Mouse (Mus musculus) heart, postnatal 0 days (tissue): ENCODE results near the gene Cpt1c. TPM values are rescaled to one million over a fixed set of nuclear protein-coding genes. Genes with fewer than 3 reads are reported as not detected.

Experiments
- ATAC-seq: fragments of 200-750 bp; cut with Nextera tagmentation; 2 replicates; pipeline ENCODE4 v1.8.0; 2017; ENCODE audit warnings: low read depth, moderate number of reproducible peaks, moderate library complexity; ENCODE audit not compliant: insufficient read depth
- DNase-seq: peaks from one replicate; pipeline ENCODE4 v3.0.0-alpha.2; 2016; ENCODE audit warnings: low spot score
- H3K27ac ChIP-seq: fragments of 300-500 bp; sonication (generic); 2 replicates; pipeline ENCODE4 v1.5.1; 2014; ENCODE audit warnings: low read depth, mild to moderate bottlenecking
- H3K27me3 ChIP-seq: fragments of 300-500 bp; sonication (generic); 2 replicates; pipeline ENCODE4 v1.6.1; 2014; ENCODE audit warnings: low read length, mixed read lengths; ENCODE audit not compliant: control insufficient read depth, insufficient read depth
- H3K36me3 ChIP-seq: fragments of 300-500 bp; sonication (generic); replicated peaks from 2 replicates; pipeline ENCODE4 v1.6.1; 2014; ENCODE audit warnings: low read length, mixed read lengths; ENCODE audit not compliant: control insufficient read depth, insufficient read depth
- H3K4me1 ChIP-seq: fragments of 300-500 bp; sonication (generic); 2 replicates; pipeline ENCODE4 v1.6.1; 2014; ENCODE audit warnings: antibody characterized with exemption; ENCODE audit not compliant: control insufficient read depth, insufficient read depth
- H3K4me2 ChIP-seq: fragments of 300-500 bp; sonication (generic); 2 replicates; pipeline ENCODE4 v1.6.1; 2014; ENCODE audit warnings: low read depth, mild to moderate bottlenecking, low read length, moderate library complexity
- H3K4me3 ChIP-seq: fragments of 300-500 bp; sonication (generic); 2 replicates; pipeline ENCODE4 v1.5.1; 2014; ENCODE audit warnings: low read depth, low read length
- H3K9ac ChIP-seq: fragments of 300-500 bp; sonication (generic); replicated peaks from 2 replicates; pipeline ENCODE4 v1.6.1; 2014; ENCODE audit warnings: low read depth, low read length, mixed read lengths
- H3K9me3 ChIP-seq: fragments of 300-500 bp; sonication (generic); replicated peaks from 2 replicates; pipeline ENCODE4 v1.6.1; 2016; ENCODE audit warnings: low read length; ENCODE audit not compliant: control insufficient read depth
- CTCF ChIP-seq: IDR thresholded peaks from 2 replicates; pipeline ENCODE4 v1.5.1; 2016; ENCODE audit warnings: antibody characterized with exemption, control low read depth, low read depth
- EP300 ChIP-seq: IDR thresholded peaks from 2 replicates; pipeline ENCODE4 v1.6.1; 2016; ENCODE audit warnings: antibody characterized with exemption, low read depth
- WGBS: fragments of 180-500 bp; shearing (Covaris S2); extraction: QIAGEN DNeasy Blood & Tissue Kit; methylation state at CpG from one replicate; pipeline ENCODE4 v1.1.7; 2014; 5-methylcytosine and 5-hydroxymethylcytosine counted together
- polyA plus RNA-seq: library from polyadenylated mRNA; unstranded; fragments of >200 nt; fragmentation: Nextera tagmentation; extraction: Ambion mirVana; gene quantifications from 2 replicates; pipeline ENCODE4 v1.2.1, GENCODE M21; 2015
- total RNA-seq: library from RNA; depleted of rRNA; stranded (reverse); fragments of >200 nt; gene quantifications from 2 replicates; pipeline ENCODE4 v1.2.3, GENCODE M21; 2014; ENCODE audit warnings: low replicate concordance

Gene Cpt1c
- total and polyA plus RNA-seq, 2 experiments from 2014 or later, result 3.4 to 7.5 TPM

DNA sequence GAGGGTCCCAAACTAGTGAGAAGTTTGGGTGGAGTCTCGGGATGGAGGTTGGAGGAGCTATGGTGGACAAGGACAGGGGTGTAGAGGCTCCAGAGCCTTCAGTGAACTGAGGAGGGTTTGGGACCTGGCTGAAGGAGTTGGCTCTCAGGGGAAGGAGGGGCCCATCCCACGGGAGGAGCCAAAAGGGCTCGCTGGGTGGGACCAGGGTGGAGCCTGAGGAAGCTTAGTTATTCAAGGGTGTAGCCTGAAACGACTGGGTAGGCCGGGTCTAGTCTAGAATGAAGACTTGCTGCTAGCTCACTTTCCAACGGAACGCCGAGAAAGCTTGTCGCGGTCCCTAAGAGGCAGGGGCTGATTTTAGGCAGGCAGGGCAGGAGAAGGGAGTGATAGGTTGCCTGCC lies 22.7 kb downstream of the Cpt1c start:
- H3K36me3 ChIP-seq, result no peaks in the 10 kb centered on the region
- H3K9me3 ChIP-seq, result no peaks in the 10 kb centered on the region
- H3K27me3 ChIP-seq, result peaks cover 22% of the 10 kb centered on the region
- H3K27ac ChIP-seq, result peak overlapping the region; percentile 51; the same call in 1 of the 2 replicates
- TF ChIP-seq EP300 (no peak), CTCF (no peak)
- H3K4me2 ChIP-seq, result peak overlapping the region; percentile 79
- peak overlapping the region; percentile 50 for H3K4me3 ChIP-seq
- H3K9ac ChIP-seq, result peak overlapping the region; percentile 43; the same call in 1 of the 2 replicates
- peaks cover 10% of the 10 kb centered on the region; the same call in 1 of the 2 replicates for H3K4me1 ChIP-seq
- peak; percentile 65 for ATAC-seq
- peak; percentile 51 for DNase-seq
- WGBS, result 1% methylated on average over 10 of the region's 10 CpGs

DNA sequence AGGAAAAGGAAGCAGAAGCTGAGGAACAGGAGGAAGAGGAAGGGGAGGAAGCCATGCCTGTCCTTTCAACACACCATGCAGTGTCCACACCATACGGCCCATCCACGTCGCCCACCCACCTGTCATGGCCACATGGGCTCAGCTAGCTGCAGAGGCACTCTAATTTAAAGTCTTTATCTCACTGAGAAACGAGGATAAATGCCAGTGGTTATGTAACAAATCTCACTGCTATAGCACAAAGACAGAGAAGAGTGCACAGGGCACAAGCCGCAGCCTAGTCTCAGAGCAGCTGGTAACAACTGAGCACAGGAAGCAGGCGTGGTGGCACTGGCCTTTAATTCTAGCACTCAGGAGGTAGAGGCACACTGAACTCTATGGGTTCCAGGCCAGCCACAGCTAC lies 24.7 kb downstream of the Cpt1c start:
- H3K9me3 ChIP-seq, result no peaks in the 10 kb centered on the region
- H3K36me3 ChIP-seq, result no peaks in the 10 kb centered on the region
- 61% methylated on average over 6 of the region's 6 CpGs for WGBS
- peaks cover 22% of the 10 kb centered on the region for H3K27me3 ChIP-seq
- H3K27ac ChIP-seq, result no peak overlapping the region
- no peak overlapping the region for H3K4me2 ChIP-seq
- ATAC-seq, result no peak
- peaks cover 10% of the 10 kb centered on the region; the same call in 1 of the 2 replicates for H3K4me1 ChIP-seq
- DNase-seq, result no peak
- H3K9ac ChIP-seq, result no peak overlapping the region
- TF ChIP-seq CTCF, result no peak
- TF ChIP-seq EP300, result no peak
- no peak overlapping the region for H3K4me3 ChIP-seq

DNA sequence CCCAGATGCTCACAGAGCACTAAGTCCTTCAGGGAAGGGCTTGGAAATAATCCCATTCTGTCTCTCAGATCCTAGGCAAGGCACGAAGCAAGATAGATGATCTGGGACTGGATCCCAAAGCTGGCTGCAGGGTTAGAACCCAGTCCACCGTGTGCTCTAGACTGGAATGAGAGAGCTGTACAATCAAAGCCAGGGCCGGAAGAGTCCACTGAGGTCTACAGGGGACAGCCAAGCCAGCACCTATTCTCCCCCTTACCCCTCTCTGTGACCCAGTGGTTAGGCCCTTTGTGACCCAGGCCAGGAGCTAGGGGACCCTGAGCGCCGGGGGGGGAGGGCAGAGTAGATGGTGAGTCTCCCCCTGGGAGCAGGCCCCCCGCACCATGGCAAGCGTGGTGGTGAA lies 31.7 kb downstream of the Cpt1c start, which contains the start of gene Tsks:
TSS of gene Tsks (plus strand) at position 301 of the 400 bp plus-strand sequence.
- Histone ChIP-seq H3K4me1 (no peaks in the 10 kb centered on the region), H3K9me3 (no peaks in the 10 kb centered on the region), H3K4me3 (no peak within 1 kb of the TSS), H3K27me3 (no peaks in the 10 kb centered on the region), H3K27ac (no peak within 1 kb of the TSS), H3K4me2 (no peak within 1 kb of the TSS), H3K36me3 (no peaks in the 10 kb centered on the region), H3K9ac (no peak within 1 kb of the TSS)
- ATAC-seq (no peak), DNase-seq (no peak)
- TF ChIP-seq CTCF (no peak), EP300 (no peak)
- 71% methylated on average over 7 of the region's 7 CpGs for WGBS

DNA sequence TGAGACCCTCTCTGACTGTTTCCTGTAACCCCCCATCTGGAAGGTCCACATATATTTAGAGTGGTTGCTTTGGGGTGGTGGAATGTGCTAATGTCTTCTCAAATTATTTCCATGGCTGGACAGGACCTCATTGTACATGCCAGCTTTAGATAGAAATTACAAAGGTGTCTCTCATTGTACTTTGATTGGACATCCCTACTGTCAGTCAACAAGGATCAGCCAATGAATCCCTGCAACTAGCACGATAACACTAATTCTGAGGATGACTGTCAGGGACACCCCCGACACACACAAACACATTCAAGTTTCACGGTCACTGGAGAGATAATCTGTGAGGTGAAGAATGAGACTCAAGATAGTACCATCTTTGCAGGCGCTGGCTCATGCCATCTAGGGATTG lies 36.0 kb downstream of the Cpt1c start:
- DNase-seq (no peak), ATAC-seq (no peak)
- H3K4me2 ChIP-seq, result no peak overlapping the region
- no peak overlapping the region for H3K4me3 ChIP-seq
- H3K4me1 ChIP-seq, result no peaks in the 10 kb centered on the region
- no peak overlapping the region for H3K9ac ChIP-seq
- H3K36me3 ChIP-seq, result no peaks in the 10 kb centered on the region
- 76% methylated on average over 4 of the region's 4 CpGs for WGBS
- no peaks in the 10 kb centered on the region for H3K27me3 ChIP-seq
- no peak overlapping the region for H3K27ac ChIP-seq
- no peak for TF ChIP-seq CTCF
- TF ChIP-seq EP300, result no peak
- peaks cover 11% of the 10 kb centered on the region; the same call in 1 of the 2 replicates for H3K9me3 ChIP-seq

DNA sequence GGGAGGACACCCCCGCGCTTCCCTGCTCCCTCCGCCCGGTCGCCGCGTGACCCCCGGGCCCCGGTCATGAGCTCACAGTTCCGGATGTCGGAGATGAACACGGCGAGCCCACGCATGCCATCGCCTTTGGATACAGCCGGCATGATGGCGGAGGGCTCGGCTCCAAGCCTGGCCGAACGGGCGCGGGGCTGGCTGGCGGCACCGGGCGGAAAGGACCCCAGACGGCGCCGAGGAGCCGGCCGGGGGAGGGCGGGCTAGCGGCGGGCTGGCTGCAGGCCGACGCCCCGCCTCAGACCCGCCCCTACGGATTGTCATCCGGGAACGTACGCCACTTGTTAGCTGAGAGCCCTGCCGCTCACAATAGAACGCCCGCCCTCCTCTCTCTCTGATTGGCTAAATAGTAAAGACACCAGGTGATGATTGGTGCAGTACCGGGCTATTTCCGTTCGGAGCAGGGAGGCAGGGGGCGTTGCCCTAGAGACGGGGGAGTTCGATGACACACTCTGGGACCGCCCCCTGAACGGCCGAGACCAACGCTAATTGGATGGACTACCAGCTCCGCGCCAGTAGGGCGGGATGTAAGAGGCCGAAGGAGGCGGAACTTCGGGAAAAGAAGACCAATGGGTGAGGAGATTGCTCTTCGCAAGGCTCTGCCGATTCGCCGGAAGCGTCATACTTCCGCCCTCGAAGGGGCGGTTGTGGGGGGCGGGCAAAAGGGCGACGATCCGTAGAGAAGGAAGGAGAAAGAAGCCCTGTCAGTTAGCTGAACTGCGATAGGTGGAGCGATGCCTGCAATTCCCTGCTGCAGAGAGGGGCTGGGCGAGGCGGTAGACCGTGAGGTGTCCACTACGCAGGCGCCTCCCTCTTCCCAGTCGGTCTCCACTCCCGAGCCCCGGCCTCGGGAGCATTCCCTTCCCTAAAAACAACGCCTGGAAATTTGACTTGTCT lies 45.2 kb downstream of the Cpt1c start, which contains the start of gene Ap2a1:
TSS of gene Ap2a1 (minus strand) at position 293 of the 948 bp plus-strand sequence.
- Histone ChIP-seq H3K4me3 (peak within 1 kb of the TSS; percentile 90), H3K4me1 (peaks cover 16% of the 10 kb centered on the region), H3K27me3 (no peaks in the 10 kb centered on the region), H3K9ac (peak within 1 kb of the TSS; percentile 92), H3K9me3 (no peaks in the 10 kb centered on the region), H3K27ac (peak within 1 kb of the TSS; percentile 93), H3K36me3 (peaks cover 10% of the 10 kb centered on the region; the same call in 1 of the 2 replicates), H3K4me2 (peak within 1 kb of the TSS; percentile 73)
- TF ChIP-seq CTCF (peak; percentile 16; the same call in 1 of the 2 replicates), EP300 (peak; percentile 80)
- WGBS, result under 1% methylated on average over 83 of the region's 84 CpGs
- DNase-seq (peak; percentile 100), ATAC-seq (peak; percentile 97)
